Mouse (Mus musculus): ENCODE data around the gene Ncapg.
"Not testable (repeated sequence)": the region's sequence is repeated elsewhere in the genome, so short reads cannot be mapped to it uniquely, and the experiment has no call there.

Gene Ncapg

DNA sequence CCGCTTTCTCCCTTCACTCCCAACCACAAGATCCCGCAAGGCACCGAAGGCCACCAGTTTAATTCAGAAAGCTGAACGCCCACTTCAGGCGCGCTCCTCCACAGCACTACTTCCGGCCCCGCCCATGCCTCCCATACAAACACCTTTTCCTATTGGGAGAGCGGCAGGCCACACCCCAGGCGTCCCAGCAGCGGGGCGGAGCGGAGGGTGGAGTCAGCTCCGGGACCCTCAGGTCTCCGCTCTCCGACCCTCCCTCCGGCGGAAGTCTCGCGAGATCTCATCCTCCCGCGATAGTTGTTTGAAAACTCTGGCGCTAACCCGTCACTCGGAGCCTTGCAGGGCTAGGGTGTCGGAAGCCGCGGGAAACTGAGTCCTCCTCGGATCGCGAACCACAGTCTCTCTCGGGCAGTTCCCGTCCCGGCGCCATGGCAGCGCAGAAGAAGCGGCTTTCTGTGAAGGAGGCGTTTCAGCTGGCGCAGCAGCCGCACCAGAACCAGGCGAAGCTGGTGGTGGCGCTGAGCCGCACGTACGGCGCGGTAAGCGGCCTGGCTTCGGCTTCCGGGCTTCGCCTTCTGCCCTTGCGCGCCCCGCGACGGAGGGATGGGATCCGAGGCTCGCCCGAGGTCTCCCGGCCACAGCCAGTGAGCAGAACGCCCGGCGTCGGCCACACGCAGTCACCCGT, at the start of gene Ncapg:
TSS of gene Ncapg (plus strand) at position 322 of the 682 bp plus-strand sequence.
- peak; percentile 100 for DNase-seq (ENCODE audit: low spot score)

DNA sequence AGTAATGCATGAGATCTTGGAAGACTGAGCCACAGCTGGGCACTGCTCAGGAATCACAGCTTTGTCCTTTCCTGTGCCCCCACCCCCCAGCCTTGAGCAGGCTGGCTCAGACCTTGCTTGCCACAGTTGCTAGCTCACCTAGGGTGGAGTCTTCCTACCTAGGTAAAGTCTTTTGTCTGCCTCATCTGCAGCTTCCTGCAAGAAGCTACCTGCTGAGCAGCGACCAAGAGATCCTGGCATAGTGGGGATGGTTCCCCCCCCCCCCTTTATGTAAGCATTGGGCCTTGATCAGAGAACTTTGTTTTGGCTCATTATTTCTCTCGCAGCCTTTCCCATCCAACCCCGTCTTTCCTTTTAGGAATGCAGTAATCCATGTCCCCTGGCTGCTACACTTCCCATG, 48.2 kb upstream of the Ncapg start:
- no peak for DNase-seq (ENCODE audit: low spot score)

DNA sequence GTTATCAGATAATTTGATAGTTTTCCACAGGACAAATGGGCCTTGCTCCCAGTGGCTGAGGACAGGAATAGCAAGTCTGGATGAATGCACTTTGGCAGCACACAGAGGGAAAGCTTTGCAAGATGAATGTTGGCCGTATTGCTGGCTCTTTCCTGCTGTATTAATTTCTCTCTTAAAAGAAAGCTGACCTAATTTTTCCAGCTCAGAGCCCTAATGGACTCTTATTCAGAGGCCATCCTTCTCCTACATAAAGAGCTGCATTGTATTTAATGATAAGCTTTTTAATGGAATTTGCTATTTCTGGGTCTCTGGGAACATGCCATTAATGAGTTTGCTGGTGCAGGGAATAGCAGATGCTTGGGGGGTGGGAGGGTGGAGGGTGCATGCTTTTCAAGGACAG, 41.9 kb upstream of the Ncapg start:
- DNase-seq (ENCODE audit: low spot score): no peak

- no peak for DNase-seq (ENCODE audit: low spot score)
These were observed 40.2 kb upstream of the Ncapg start for GRCm38 (mm10) chr5:45629470-45629869.

GRCm38 (mm10) chr5:45638378-45638777, 31.3 kb upstream of the Ncapg start:
- no peak for DNase-seq (ENCODE audit: low spot score)

GRCm38 (mm10) chr5:45638806-45639714, 30.7 kb upstream of the Ncapg start, which contains the start of gene Fam184b:
Gene Fam184b (minus strand): TSS chr5:45639614.
- peak; percentile 73 for DNase-seq (ENCODE audit: low spot score)

DNA sequence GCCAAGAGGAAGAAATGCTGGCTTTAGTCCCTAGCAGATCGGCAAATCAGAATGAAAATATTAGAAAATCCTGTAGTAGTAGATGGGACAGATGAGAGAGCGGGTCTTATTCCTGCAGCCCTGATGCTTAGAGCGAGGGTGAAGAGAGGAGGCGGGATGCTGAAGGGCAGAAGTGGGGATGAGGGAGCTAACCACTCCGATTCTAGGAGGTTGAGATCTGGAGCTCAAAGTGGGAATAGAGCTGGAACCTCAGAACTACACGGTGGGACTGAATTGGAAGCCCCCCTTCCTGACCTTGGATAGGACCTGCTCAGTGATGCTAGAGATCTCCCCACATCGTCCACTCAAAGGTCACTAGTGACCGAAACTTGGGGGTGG, 30.0 kb upstream of the Ncapg start:
- DNase-seq (ENCODE audit: low spot score): no peak

DNA sequence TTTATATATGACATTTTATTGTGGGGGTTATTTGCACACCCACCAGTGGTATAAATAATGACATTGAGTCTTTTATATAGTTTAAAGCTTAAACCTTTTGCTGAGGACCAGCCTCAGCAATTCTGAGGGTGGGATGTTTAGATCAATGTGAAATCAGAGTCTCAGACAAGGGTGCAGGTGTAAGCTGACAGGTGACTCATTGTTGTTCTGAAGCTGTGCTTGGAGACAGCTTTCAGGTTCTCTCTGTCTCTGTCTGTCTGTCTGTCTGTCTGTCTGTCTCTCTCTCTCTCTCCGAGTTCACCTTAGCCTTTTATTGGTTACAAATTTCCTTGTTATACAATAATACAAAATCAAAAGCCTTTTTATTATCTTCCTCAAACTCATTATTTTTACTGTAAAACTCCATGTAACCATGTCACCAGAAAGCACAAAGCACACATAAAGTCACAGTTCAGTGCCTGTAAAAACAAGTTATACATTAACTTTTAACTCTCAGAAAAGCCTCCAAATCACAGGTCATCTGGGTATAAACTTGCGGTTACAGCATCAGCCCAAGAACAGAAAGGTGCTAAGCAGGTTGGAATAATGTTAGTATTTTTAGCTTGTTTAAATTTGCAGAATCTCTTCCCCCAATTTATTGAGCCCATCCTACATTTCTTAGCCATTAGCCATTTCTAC, 18.6 kb upstream of the Ncapg start:
- no peak for DNase-seq (ENCODE audit: low spot score)

- DNase-seq (ENCODE audit: low spot score): not testable (repeated sequence)
These were observed 11.3 kb upstream of the Ncapg start for GRCm38 (mm10) chr5:45658406-45658805.

- no peak for DNase-seq (ENCODE audit: low spot score)
These were observed 1.4 kb upstream of the Ncapg start for GRCm38 (mm10) chr5:45668324-45668723.

DNA sequence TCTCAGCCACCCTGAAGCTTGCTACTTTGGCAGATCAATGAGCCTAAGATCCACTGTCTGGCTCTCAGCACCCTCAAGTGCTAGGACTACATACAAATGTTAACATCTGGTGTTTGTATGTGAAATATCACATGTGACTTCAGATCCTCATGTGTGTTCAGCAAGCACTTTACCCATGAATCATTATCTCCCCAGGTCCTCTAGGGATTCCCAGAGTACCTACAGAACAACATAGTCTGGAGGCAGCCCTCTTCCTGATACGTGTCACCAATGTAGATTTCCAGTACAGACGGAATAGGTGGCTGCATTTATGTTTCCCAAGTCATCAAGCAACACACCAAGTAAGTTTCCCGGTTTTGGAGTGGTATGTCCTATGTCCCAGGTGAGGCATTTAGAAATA, 888 bp upstream of the Ncapg start:
- DNase-seq (ENCODE audit: low spot score): no peak

- no peak for DNase-seq (ENCODE audit: low spot score)
These were observed 503 bp upstream of the Ncapg start for GRCm38 (mm10) chr5:45669234-45669597.

DNA sequence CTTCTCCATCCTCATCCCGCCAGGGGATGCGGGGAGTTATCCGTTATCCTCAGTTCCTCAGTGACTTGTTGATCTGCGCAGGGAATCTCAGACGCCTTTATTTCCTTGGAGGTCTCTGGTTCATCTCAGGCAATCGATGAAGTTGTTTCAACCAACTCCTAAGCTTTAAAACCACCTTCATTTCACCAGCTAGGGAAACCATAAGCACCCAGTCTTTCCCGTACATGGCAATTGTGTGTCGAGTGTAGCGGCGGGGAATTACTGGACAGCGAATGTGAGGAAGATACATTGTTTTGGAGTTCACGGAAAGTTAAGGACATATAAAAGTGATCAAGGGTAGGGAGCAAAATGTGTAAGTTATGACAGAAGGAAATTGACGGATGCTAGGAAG, 556 bp downstream of the Ncapg start:
- no peak for DNase-seq (ENCODE audit: low spot score)

DNA sequence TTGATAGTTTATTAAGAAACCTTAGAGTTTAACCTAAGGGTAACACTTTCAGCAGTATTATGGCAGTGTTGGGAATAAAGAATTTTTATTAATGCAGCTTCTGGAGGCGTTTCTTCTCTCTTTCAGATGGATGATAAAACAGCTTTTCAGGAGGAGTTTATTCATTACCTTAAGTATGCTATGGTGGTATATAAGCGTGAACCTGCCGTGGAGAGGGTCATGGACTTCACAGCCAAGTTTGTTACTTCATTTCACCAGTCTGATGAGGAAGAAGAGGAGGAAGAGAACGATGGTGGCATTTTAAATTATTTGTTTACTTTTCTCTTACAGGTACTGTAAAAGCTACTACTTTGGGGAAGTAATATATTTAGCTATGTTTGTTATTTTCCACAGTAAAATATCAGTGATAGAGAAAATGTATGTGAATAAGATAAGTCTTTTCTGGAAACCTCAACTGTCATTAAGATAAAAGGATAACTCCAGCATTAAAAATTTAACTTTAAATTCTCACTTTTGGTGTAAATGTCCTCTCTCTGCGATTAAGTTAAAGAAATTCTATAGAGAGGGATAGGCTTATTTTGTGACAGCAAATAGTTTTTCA, 1.3 kb downstream of the Ncapg start:
- no peak for DNase-seq (ENCODE audit: low spot score)

DNA sequence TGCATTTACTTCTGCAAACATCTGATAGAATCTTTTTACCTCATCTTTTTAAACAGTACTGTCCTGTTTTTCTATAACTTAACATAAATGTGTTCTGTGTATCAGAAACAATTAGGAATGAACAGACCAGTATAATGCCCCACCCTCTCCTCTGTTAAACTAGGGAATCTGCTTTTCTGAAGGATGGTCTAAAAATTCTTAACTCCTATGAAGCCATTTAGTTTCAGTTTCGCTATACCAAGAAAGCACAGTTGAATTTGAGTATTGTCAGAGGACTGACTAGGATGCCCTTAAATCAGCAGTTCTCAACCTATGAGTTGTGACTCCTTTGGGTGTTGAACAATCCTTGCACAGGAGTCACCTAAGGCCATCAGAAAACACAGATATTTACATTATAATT, 5.3 kb downstream of the Ncapg start:
- DNase-seq (ENCODE audit: low spot score): no peak

DNA sequence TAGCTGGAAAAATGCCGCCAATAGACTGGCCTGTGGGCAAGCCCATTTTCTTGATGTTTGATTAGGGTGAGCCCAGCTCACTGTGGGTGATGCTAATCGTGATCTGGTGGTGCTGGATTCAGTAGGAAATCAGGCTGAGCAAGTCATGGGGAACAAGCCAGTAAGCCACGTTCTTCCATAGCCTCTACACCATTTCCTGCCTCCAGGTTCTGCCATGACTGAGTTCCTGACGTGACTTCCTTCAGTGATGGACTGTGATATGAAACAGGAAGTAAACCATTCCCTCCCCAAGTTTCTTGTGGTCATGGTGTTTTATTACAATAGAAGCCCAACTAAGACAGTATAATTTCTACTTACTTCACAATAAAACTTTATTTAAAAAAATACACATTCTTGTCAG, 7.9 kb downstream of the Ncapg start:
- DNase-seq (ENCODE audit: low spot score): no peak

DNA sequence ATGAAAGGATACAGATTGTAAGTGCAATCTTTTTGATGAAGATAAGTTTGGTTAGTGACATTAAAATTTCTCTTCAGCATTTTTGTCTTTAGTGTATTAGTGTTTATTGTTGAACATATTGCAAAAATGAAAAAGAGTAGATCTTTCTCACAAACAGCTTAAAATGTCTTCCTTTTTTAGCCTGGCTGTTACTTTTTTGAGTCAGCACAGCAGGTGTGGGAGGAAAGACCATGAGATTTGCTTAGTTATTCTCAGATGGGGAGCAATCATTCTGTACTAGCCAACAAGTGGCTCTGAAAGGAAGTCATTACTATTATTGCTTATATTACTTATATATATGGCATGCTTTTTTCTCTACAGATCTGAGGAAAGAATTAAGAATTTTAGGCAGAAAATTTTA, 10.2 kb downstream of the Ncapg start:
- DNase-seq (ENCODE audit: low spot score): no peak

DNA sequence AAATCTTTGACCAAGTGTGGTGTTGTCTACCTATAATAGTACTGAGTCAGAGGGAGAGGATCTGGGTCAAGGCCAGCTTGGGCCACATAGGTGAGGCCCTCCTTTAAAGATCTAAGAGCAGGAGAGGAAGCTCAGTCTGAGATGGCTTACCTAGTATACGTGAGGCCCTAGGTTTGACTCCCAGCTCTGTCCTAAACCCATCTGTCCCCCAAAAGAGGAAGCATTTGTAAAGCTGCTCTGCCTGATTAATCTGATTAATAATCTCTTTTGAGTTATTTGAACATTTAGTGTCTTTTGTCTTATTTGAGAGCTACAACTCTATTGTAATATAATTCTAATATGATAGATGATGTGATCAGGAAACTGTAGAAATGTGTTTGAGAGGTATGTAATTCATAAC, 13.7 kb downstream of the Ncapg start:
- no peak for DNase-seq (ENCODE audit: low spot score)

DNA sequence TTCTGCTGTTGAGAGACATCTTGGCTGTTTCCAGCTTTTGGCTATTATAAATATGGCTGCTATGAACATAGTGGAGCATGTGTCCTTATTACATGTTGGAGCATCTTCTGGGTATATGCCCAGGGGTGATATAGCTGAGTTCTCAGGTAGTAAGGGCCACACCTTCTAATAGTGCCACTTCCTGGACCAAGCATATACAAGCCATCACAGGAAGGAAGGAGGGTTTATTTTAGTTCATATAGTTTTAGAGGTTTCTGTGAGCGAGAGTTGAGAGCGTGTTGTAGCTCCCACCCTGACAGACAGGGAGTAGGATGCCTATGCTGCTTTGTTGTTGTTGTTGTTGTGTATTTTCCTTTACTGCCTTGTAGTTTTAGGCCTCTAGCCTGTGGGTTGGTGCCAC, 15.5 kb downstream of the Ncapg start:
- no peak for DNase-seq (ENCODE audit: low spot score)

DNA sequence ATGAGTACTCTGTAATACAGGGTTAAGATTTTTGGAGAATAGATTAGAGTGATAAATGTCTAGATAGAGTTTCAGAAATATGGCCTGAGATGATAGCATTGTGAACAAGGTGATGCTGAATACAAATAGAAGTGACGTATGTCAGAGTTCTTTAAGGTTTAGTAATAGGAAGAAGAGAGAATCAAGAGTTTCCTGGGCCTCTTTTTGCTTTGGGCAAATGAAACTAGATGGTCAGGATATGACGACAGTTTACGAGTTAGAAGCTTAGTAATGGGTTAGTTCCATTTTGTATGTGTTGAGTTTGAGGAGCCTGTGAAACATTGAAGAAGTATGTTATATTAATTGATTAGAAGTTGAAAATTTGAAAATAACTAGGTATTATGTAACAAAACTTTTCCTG, 16.5 kb downstream of the Ncapg start:
- no peak for DNase-seq (ENCODE audit: low spot score)

DNA sequence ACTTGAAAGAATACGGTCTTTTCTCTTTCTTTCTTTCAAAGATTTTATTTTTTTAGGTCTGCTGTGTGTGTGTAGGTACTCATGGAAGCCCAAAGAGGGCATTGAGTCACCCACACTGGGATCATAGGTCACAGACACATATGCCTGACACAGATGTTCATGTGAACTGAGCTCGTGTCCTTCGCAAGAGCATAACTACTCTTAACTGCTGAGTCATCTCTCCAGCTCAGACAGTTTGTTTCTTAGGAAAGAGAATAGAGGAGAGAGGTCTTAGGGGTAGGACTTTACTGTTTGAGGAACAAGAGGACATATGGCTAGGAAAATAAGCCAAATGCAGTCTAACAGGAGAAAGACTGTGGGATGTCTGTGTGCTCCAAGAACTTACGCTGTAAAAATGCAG, 19.4 kb downstream of the Ncapg start:
- no peak for DNase-seq (ENCODE audit: low spot score)

- DNase-seq (ENCODE audit: low spot score): no peak
These were observed 21.1 kb downstream of the Ncapg start for GRCm38 (mm10) chr5:45690802-45691201.

DNA sequence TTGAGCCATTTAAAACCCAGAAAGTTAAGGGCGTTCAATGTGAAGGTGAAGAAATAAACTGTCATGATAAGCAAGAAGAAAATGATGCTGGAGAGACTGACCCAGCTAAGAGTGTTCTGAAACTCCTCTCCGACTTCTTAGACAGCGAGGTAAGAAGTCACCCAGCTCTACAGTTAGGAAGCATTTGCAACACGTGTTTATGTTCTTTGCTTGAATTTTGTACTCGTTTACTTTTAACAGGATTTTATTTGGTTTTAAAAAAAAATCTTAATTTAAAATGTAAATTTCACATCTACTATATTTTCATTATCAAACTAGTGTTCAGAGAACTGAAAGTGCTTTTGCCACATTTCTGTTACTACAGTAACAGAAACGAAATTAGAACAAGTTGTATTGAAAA, 22.0 kb downstream of the Ncapg start:
- no peak for DNase-seq (ENCODE audit: low spot score)

Data from testis, postnatal 10 days (tissue).